Mouse (Mus musculus) heart, adult 2 months (tissue): ENCODE measurements around the gene Slc5a11.

Source experiments
- CTCF ChIP-seq: fragments of 200-600 bp; IDR thresholded peaks from 2 replicates; pipeline ENCODE4 v1.8.1; 2022; ENCODE audit warnings: antibody characterized with exemption, mild to moderate bottlenecking, moderate library complexity
- EP300 ChIP-seq: fragments of 200-500 bp; IDR thresholded peaks from 2 replicates; pipeline ENCODE4 v1.6.1; 2011; ENCODE audit warnings: low read depth, low read length, control low read depth; ENCODE audit not compliant: insufficient read depth
- POLR2A ChIP-seq: fragments of 200-500 bp; IDR thresholded peaks from 2 replicates; pipeline ENCODE4 v1.6.1; 2011; ENCODE audit warnings: mild to moderate bottlenecking, low read depth, low read length, control low read depth; ENCODE audit not compliant: insufficient read depth

GRCm38 (mm10) chr7:123215138-123215537, 558 bp downstream of the Slc5a11 start:
- TF ChIP-seq EP300 (no peak), CTCF (no peak), POLR2A (no peak)
